Mouse (Mus musculus) R1 (cell line): ENCODE results near the gene Dpy30.

Experiments
- DNase-seq: peaks from one replicate; pipeline ENCODE4 v3.0.0-alpha.2; 2018; ENCODE audit warnings: low read depth, low spot score

Gene Dpy30

DNA sequence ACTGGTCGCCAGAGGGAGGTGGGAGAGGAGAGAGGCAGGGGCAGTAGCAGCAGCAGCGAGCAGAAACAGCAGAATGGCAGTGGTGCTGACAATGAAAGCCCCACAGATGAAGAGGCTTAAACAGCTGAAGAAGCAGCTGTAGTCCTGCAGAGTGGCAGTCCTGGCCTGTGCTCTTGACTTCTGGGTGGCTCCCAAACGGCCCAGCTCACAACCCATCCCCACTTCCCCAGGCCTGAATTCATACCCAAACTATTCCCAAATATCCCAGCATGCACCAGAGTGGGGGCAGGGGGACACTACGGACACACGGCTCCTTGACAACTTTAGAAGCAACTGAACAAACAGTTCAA, 58.6 kb downstream of the Dpy30 start:
- DNase-seq: no peak

DNA sequence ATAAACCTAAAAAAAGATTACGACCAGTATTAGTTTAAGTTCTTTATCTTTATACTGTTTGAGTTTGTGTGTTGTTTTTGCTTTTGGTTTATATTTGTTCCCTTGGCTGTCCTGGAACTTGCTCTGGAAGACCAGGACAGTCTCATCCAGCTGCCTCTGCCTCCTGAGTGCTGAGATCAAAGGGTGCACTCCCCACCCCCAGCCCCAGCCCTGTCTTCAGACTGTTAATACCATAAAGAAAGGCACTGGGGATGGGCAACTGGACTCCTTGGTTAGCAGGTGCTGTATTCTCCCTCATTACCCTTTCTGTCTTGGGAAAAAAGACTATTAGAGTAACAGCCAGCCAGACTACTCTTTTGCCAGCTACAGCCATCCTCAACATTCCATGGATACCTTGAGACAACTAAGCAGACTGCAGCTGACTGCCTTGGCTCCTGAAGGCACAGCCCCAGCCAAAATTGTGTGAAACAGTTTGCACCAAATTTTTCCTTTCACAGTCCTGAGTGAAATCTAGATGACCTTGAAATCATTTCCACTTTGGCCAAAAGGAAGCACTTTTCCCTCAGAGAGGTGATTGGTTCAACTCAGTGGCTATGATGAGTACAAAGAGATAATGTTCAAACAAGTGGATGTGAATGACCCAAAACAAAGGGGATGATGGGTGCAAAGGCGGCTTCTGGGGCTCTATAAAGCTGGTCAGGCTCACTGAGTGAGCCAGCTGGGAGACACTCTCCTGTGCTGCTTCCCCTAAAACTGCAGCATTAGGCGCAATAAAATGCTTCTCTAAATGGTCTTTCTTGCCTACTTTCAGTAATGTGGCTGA, 59.2 kb downstream of the Dpy30 start:
- DNase-seq: no peak

GRCm38 (mm10) chr17:74262415-74262814, 61.3 kb downstream of the Dpy30 start:
- DNase-seq: no peak
